ENCODE assay signal across 11 mouse cellular contexts in the genomic region with DNA sequence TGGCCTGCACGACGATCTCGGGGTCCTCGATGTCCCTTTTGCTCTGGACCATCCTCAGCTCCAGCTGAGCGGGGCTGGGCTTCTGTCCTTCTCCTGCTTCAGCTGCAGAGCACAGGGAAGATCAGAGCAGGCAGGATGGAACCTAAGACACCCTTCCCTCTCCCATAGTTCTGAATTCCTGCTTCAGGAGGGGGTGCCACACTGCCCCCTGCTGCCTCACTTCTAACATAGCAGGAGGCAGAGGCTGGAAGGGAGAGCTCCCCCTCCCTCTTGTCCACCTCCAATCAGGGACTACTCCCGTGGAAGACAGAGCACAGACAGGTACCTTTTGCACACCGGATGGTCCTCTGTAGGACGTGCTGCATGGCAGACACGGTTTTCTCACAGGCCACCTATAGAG. TPM values are rescaled to one million over a fixed set of nuclear protein-coding genes. Genes with fewer than 3 reads are reported as not detected.
DNase-seq lines count a peak whose midpoint lies in the region; ATAC-seq lines count a peak whose summit lies in the region.
"Had no signal": no experiment of that assay in that cellular context is flagged by ENCODE, and none has a peak within 500 bp of the region (broad histone marks: within the 10 kb centered on the region; RNA-seq: fewer than 3 reads in every experiment).

No protein-coding gene starts in this region.

- DNase-seq in kidney, postnatal 10 days, result peak; percentile 42
- DNase-seq in A20 (ENCODE audit: low read depth, low spot score), result peak; percentile 29
- DNase-seq in CD4-positive, CD25-positive, alpha-beta regulatory T cell, adult 2 months (ENCODE audit: low read depth, low spot score), result peak; percentile 62
- DNase-seq in induced T-regulatory cell, adult 2 months (ENCODE audit: low read depth), result peak; percentile 55
- DNase-seq in ovary, postnatal 36 days (ENCODE audit: low spot score), result no peak
- no peak for DNase-seq in left cerebral cortex, adult 9 months (ENCODE audit: low spot score in 2 of 2)
- no peak for DNase-seq in ovary, postnatal 14 days (ENCODE audit: low spot score)
- DNase-seq: kidney, adult 11 months had no signal

- no peaks in the 10 kb centered on the region for H3K9me3 ChIP-seq in kidney, embryonic 15.5 days (replicated peaks)
- H3K9me3 ChIP-seq: embryonic facial prominence, embryonic 12.5 days; megakaryocyte, embryonic 14.5 days had no signal

- no peak overlapping the region for H3K4me3 ChIP-seq in kidney, embryonic 15.5 days (replicated peaks)
- H3K4me3 ChIP-seq: embryonic facial prominence, embryonic 12.5 days; megakaryocyte, embryonic 14.5 days had no signal

- no peak overlapping the region for H3K4me2 ChIP-seq in kidney, embryonic 15.5 days
- H3K4me2 ChIP-seq: embryonic facial prominence, embryonic 12.5 days had no signal

- H3K27me3 ChIP-seq in kidney, embryonic 15.5 days, result no peaks in the 10 kb centered on the region
- H3K27me3 ChIP-seq: embryonic facial prominence, embryonic 12.5 days had no signal

- H3K27ac ChIP-seq in kidney, embryonic 15.5 days, result no peak overlapping the region
- H3K27ac ChIP-seq: embryonic facial prominence, embryonic 12.5 days had no signal

- ATAC-seq in kidney, embryonic 15.5 days (replicated peaks; ENCODE audit: low FRiP score), result no peak

- 72% methylated on average over 9 of the region's 9 CpGs for WGBS in kidney, embryonic 15.5 days

- no peak overlapping the region for H3K9ac ChIP-seq in kidney, embryonic 15.5 days
- H3K9ac ChIP-seq: embryonic facial prominence, embryonic 12.5 days had no signal

- H3K4me1 ChIP-seq in kidney, embryonic 15.5 days, result no peaks in the 10 kb centered on the region
- H3K4me1 ChIP-seq: embryonic facial prominence, embryonic 12.5 days had no signal

- peaks cover 35% of the 10 kb centered on the region for H3K36me3 ChIP-seq in kidney, embryonic 15.5 days

RNA-seq across cellular contexts. Expression of gene Cstb, which starts 15.3 kb away (rescaled TPM):
- 182 and 209 TPM in 2 replicates for polyA plus RNA-seq in kidney, embryonic 15.5 days (2015; fragmentation: Nextera tagmentation; extraction: Ambion mirVana)

RNA-seq across cellular contexts. Expression of gene Pdxk, which starts 24.0 kb away (rescaled TPM):
- polyA plus RNA-seq in kidney, embryonic 15.5 days (2015; fragmentation: Nextera tagmentation; extraction: Ambion mirVana), result 17.2 and 20.4 TPM in 2 replicates

RNA-seq across cellular contexts. Expression of gene Rrp1, which starts 28.0 kb away (rescaled TPM):
- polyA plus RNA-seq in kidney, embryonic 15.5 days (2015; fragmentation: Nextera tagmentation; extraction: Ambion mirVana), result 287 and 316 TPM in 2 replicates

Comparison
In these comparisons a context has a peak if more than half of its experiments do, and no peak if none do; other contexts are left out.
1. DNase-seq: peak in kidney, postnatal 10 days (single experiment), A20 (single experiment), CD4-positive, CD25-positive, alpha-beta regulatory T cell, adult 2 months (single experiment) and induced T-regulatory cell, adult 2 months (single experiment); none in ovary, postnatal 36 days (single experiment), left cerebral cortex, adult 9 months (0 of 2) and ovary, postnatal 14 days (single experiment).